Comparison of ENCODE assay signal across 8 mouse cellular contexts in genomic region chr7:19420821-19421636, GRCm38 (mm10). TPM values are rescaled to one million over a fixed set of nuclear protein-coding genes. Genes with fewer than 3 reads are reported as not detected.
DNase-seq lines count a peak whose midpoint lies in the region; ATAC-seq lines count a peak whose summit lies in the region.

No protein-coding gene starts in this region.

- intact Hi-C loops in gastrocnemius, postnatal 14 days (cut with DNase I; ENCODE audit: low total_unique reads), result no loop called here
- intact Hi-C loops in left cerebral cortex, postnatal 14 days (cut with DNase I), result no loop called here

- ATAC-seq in intestine, embryonic 15.5 days, result peak; percentile 98

- peaks cover under 1% of the 10 kb centered on the region; the same call in 1 of the 2 replicates for H3K36me3 ChIP-seq in intestine, embryonic 15.5 days

- peak; percentile 95 for DNase-seq in adrenal gland, adult 2 months
- DNase-seq in embryo, embryonic 11 days, result peak; percentile 94
- DNase-seq in gastrocnemius, postnatal 14 days, result peak; percentile 85
- DNase-seq in left cerebral cortex, postnatal 14 days (ENCODE audit: low spot score in 2 of 2), result peak; percentile 88 to 95
- DNase-seq in mesoderm, embryonic 11.5 days (ENCODE audit: low read depth, low spot score), result peak; percentile 88
- DNase-seq in right cerebral cortex, postnatal 25 days, result peak; percentile 88
- peak; percentile 74 to 85 for DNase-seq in urinary bladder, postnatal 36 days (ENCODE audit: low spot score in 2 of 2)

- no peak overlapping the region for H3K9ac ChIP-seq in intestine, embryonic 15.5 days

- WGBS in intestine, embryonic 15.5 days, result 12% methylated on average over 43 of the region's 43 CpGs

- H3K27ac ChIP-seq in intestine, embryonic 15.5 days, result no peak overlapping the region

- H3K4me2 ChIP-seq in intestine, embryonic 15.5 days (replicated peaks), result peak overlapping the region; percentile 64

- peaks cover 16% of the 10 kb centered on the region for H3K27me3 ChIP-seq in intestine, embryonic 15.5 days (replicated peaks)

- 0 out of 2 replicates have a peak, but pooled peaks cover 4% of the 10 kb centered on the region for H3K4me1 ChIP-seq in intestine, embryonic 15.5 days (replicated peaks)

- peak overlapping the region; percentile 26 for H3K4me3 ChIP-seq in intestine, embryonic 15.5 days (replicated peaks)

- H3K9me3 ChIP-seq in intestine, embryonic 15.5 days, result no peaks in the 10 kb centered on the region

RNA-seq across cellular contexts. Expression of gene Ckm, which starts 16.5 kb away (rescaled TPM):
- total RNA-seq in adrenal gland, adult 2 months (2021), result not detected
- polyA plus RNA-seq in adrenal gland, adult 2 months (2012; rRNA removed), result 0.84 and 1.0 TPM in 2 replicates
- over 10,000 TPM; 34,344 to 35,305 TPM for total RNA-seq in gastrocnemius, postnatal 14 days (2021)
- polyA plus RNA-seq in intestine, embryonic 15.5 days (2015; fragmentation: Nextera tagmentation; extraction: Ambion mirVana), result 5.1 and 9.0 TPM in 2 replicates
- total RNA-seq in left cerebral cortex, postnatal 14 days (2021), result under 1 TPM; 0.36 to 0.86 TPM

RNA-seq across cellular contexts. Expression of gene Klc3, which starts 17.1 kb away (rescaled TPM):
- 1 to 10 TPM in 1 of 2 experiments, under 1 TPM in 1; 0.98 to 5.2 TPM for total RNA-seq in adrenal gland, adult 2 months (2021)
- 1.3 and 3.7 TPM in 2 replicates for polyA plus RNA-seq in adrenal gland, adult 2 months (2012; rRNA removed)
- under 1 TPM in 1 of 2 experiments, not detected in 1; 0.11 TPM for total RNA-seq in gastrocnemius, postnatal 14 days (2021)
- 3.7 and 4.7 TPM in 2 replicates for polyA plus RNA-seq in intestine, embryonic 15.5 days (2015; fragmentation: Nextera tagmentation; extraction: Ambion mirVana)
- total RNA-seq in left cerebral cortex, postnatal 14 days (2021), result 1 to 10 TPM in 1 of 2 experiments, under 1 TPM in 1; 0.75 to 2.2 TPM

RNA-seq across cellular contexts. Expression of gene Mark4, which starts 37.6 kb away (rescaled TPM):
- 10 to 100 TPM; 40.5 to 56.8 TPM for total RNA-seq in adrenal gland, adult 2 months (2021)
- polyA plus RNA-seq in adrenal gland, adult 2 months (2012; rRNA removed), result 71.6 and 79.0 TPM in 2 replicates
- 10 to 100 TPM; 12.6 to 14.1 TPM for total RNA-seq in gastrocnemius, postnatal 14 days (2021)
- 5.8 and 6.1 TPM in 2 replicates for polyA plus RNA-seq in intestine, embryonic 15.5 days (2015; fragmentation: Nextera tagmentation; extraction: Ambion mirVana)
- 10 to 100 TPM; 89.9 to 96.7 TPM for total RNA-seq in left cerebral cortex, postnatal 14 days (2021)

RNA-seq across cellular contexts. Expression of gene Ercc2, which starts 39.2 kb away (rescaled TPM):
- total RNA-seq in adrenal gland, adult 2 months (2021), result 10 to 100 TPM; 21.7 to 25.5 TPM
- polyA plus RNA-seq in adrenal gland, adult 2 months (2012; rRNA removed), result 92.3 and 94.7 TPM in 2 replicates
- 1 to 10 TPM; 6.1 to 7.8 TPM for total RNA-seq in gastrocnemius, postnatal 14 days (2021)
- 16.7 and 17.3 TPM in 2 replicates for polyA plus RNA-seq in intestine, embryonic 15.5 days (2015; fragmentation: Nextera tagmentation; extraction: Ambion mirVana)
- total RNA-seq in left cerebral cortex, postnatal 14 days (2021), result 10 to 100 TPM; 32.7 to 35.5 TPM

RNA-seq across cellular contexts. Expression of gene Exoc3l2, which starts 42.1 kb away (rescaled TPM):
- total RNA-seq in adrenal gland, adult 2 months (2021), result 10 to 100 TPM; 31.9 to 58.8 TPM
- 55.3 and 57.9 TPM in 2 replicates for polyA plus RNA-seq in adrenal gland, adult 2 months (2012; rRNA removed)
- total RNA-seq in gastrocnemius, postnatal 14 days (2021), result under 1 TPM; 0.47 to 0.74 TPM
- polyA plus RNA-seq in intestine, embryonic 15.5 days (2015; fragmentation: Nextera tagmentation; extraction: Ambion mirVana), result 0.50 and 0.53 TPM in 2 replicates
- under 1 TPM; 0.37 to 0.80 TPM for total RNA-seq in left cerebral cortex, postnatal 14 days (2021)

Comparison
In these comparisons a context has a peak if more than half of its experiments do, and no peak if none do; other contexts are left out.
1. RNA of gene Ckm, which starts 16.5 kb away (total RNA-seq): 34,344 to 35,305 TPM in gastrocnemius, postnatal 14 days; 0.36 to 0.86 TPM in left cerebral cortex, postnatal 14 days and not detected in adrenal gland, adult 2 months; every median in the first group is over 1,000 times any median in the second.
2. Peak in every context shown above with its lines, with median percentiles within 50 percentile points of each other: DNase-seq.